Mouse (Mus musculus): Measurements from ENCODE around the gene Fkbp4.
"Not testable (repeated sequence)": the region's sequence is repeated elsewhere in the genome, so short reads cannot be mapped to it uniquely, and the experiment has no call there.

Gene Fkbp4

GRCm38 (mm10) chr6:128397574-128398261, 40.8 kb downstream of the Fkbp4 start:
- DNase-seq (ENCODE audit: low read depth, low spot score): peak; percentile 42

- no peak for DNase-seq (ENCODE audit: low read depth, low spot score)
Measured at GRCm38 (mm10) chr6:128390683-128391082, 47.8 kb downstream of the Fkbp4 start.

- no peak for DNase-seq (ENCODE audit: low read depth, low spot score)
Measured at GRCm38 (mm10) chr6:128389185-128389584, 49.3 kb downstream of the Fkbp4 start.

- no peak for DNase-seq (ENCODE audit: low read depth, low spot score)
Measured at GRCm38 (mm10) chr6:128385026-128385425, 53.5 kb downstream of the Fkbp4 start.

GRCm38 (mm10) chr6:128383752-128384151, 54.7 kb downstream of the Fkbp4 start:
- no peak for DNase-seq (ENCODE audit: low read depth, low spot score)

- DNase-seq (ENCODE audit: low read depth, low spot score): no peak
Measured at GRCm38 (mm10) chr6:128381254-128381653, 57.2 kb downstream of the Fkbp4 start.

- not testable (repeated sequence) for DNase-seq (ENCODE audit: low read depth, low spot score)
Measured at GRCm38 (mm10) chr6:128380594-128381167, 57.8 kb downstream of the Fkbp4 start.

Measured in brain, adult 2 months (tissue).